Mouse (Mus musculus): Measurements from ENCODE around the gene Ralb.

GRCm38 (mm10) chr1:119450651-119451345, 53.8 kb downstream of the Ralb start:
- TF ChIP-seq POLR2A (IDR thresholded peaks at IDR 0.05; ENCODE audit: insufficient read length, low read depth) (no peak), MYOD1 (IDR thresholded peaks at IDR 0.05; ENCODE audit: control insufficient read depth in 1 of 3, insufficient read length in 2 of 3, low read depth in 2 of 3) (no peak), E2F4 (IDR thresholded peaks at IDR 0.05; ENCODE audit: insufficient read depth) (no peak), MYOG (IDR thresholded peaks at IDR 0.05; ENCODE audit: control insufficient read depth in 1 of 3, insufficient read depth in 1 of 3, insufficient read length in 2 of 3, low read depth in 2 of 3) (no peak), CEBPB (IDR thresholded peaks at IDR 0.05; ENCODE audit: insufficient read depth, poor library complexity, severe bottlenecking) (no peak)

Data from myocyte (in vitro differentiated cells).